Mouse (Mus musculus) ovary, postnatal 14 days (tissue): ENCODE data around the gene Rnase1.

Experiments used
- DNase-seq: peaks from one replicate; pipeline ENCODE4 v3.0.0; 2022; ENCODE audit warnings: low spot score

Gene Rnase1

DNA sequence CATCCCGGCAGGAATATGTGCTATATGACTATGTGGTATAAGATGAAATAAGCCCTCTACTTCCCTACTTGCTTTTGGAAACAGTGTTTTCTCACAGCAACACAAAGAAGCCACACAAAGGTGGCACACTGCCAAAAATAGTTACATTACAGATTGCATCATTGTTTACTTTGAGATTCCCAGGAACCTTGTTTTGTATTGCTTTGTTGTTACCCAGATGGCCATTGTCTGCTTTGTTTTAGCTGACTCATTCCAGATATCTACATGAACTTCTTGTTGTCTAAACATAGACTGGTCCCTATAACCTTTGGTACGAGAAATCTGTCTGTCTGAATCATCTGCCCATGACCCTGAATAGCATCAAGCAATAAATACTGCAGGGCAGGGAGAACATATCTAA is 6.2 kb downstream of the Rnase1 start:
- no peak for DNase-seq

DNA sequence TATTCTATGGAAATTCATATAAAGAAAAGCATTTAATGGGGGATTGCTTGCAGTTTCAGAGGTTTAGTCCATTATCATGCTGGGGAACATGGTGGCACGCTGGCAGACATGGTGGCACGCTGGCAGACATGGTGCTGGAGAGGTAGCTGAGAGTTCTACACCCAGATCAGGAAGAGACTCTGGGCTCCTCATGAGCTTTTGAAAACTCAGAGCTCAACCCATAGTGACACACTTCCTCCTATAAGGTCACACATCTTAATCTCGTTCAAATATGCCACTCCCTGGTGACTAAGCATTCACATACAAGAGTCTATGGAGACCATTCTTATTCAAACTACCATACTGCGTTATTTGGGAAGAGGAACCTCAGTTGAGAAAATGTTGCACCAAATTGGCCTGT is 14.2 kb downstream of the Rnase1 start:
- no peak for DNase-seq

DNA sequence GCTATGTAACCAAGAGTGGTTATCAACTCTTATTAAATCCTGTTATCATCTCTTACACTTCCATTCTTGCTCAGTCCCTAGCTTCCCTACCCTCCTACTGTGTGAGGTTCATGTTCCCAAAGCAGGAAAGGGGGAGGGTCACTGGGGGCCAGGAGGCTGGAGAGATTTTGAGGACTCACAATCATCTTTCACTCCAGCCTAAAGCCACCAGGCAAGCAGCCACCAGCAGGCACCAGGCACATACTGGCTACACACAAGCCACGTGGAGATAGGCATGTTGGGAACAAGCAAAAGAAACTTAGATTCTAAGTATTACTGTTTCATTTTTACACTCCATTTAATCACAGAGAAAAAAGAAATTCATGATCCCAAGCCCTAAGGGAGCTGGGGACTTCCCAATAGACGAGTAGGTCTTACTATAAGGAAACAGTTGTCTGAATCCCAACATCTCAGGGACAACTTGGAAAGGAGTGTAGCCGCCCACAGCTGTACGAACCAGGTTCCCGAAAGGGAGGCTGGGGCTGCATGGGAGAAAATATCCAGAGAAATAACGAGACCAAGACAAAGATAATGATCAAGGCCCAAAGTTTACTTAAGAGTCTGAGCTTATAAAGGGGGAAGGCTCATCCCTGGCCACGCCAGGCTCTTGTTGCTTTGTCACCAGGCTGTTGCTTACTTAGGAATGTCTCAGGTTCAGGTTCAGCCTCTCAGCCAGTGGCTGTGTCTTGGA is 15.3 kb downstream of the Rnase1 start:
- no peak for DNase-seq

DNA sequence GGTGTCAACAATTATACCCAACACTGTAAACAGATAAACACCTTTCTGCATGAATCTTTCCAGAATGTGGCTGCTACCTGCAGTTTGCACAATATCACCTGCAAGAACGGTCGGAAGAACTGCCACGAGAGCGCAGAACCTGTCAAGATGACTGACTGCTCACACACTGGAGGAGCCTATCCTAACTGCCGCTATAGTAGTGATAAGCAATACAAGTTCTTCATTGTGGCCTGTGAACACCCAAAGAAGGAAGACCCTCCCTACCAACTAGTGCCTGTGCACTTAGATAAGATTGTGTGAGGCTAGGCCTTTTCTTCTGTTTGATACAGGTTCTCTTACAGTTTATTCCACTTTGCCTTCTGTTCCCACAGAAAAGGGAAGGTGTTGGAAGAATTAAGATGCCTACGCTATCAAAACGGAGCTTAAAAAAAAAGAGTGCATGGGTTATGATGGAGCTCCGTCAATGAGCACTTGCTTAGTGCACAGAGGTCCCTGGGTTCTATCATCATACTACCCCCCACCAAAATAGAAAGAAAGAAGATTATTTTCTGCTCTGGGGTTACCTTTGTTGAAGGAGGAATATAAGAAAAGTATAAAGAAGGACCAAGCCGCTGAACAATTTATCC is 16.2 kb downstream of the Rnase1 start:
- DNase-seq, result no peak

DNA sequence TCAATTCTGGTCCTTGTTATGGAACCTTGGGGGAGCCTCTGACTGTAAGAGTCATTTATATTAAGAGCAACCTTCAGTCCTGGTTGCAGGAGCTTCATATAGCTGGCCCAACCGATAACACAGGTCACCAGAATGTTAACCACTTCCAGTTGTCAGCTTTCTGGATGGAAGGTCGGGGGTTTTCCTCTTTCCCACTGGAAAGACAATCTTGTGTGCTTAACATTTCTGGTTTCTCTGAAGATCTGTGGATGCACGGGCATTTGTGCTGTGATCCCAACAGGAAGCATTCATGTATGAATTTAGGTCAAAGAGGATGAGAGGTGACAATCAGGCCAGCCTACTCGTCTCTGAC is 17.0 kb downstream of the Rnase1 start:
- DNase-seq, result no peak

DNA sequence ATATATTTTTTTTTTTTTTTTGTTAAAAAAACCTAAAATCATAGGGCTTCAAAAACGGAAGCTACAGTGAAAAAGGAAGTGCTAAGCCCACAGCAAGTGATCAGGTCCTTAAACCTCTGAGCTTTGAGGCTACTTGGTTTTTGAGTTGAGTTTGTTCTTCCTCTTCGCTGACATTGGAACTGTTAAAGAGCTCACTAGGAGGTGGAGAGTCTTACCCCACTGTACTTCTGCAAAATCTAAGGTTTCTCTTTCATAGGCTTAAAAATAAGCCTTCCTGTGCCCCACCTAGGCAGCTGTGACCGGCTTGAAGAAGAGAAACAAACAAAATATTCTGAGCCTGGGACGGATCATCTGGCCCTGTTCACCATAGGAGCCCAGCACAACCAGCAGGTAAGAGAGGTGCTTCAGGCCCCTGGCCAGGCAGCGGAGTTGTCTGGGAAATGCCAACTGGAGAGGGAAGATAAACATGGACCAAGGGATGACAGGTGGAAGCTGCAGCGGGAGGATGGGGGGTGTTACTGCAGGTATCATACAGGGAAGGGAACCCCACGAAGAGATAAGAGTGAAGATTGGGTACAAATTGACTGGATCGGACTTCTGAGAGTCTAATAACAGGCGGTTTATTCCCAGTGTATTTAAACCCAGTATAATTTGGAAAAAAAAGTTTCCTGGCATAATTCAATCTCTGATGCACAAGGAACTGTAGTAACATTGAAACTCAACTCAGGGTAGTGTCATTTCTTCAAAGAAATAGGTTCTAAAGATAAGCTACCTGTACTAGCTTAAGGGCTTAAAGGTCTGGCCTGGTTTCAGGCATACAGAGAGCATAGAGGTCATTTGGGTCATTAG is 17.6 kb downstream of the Rnase1 start:
- DNase-seq, result no peak

DNA sequence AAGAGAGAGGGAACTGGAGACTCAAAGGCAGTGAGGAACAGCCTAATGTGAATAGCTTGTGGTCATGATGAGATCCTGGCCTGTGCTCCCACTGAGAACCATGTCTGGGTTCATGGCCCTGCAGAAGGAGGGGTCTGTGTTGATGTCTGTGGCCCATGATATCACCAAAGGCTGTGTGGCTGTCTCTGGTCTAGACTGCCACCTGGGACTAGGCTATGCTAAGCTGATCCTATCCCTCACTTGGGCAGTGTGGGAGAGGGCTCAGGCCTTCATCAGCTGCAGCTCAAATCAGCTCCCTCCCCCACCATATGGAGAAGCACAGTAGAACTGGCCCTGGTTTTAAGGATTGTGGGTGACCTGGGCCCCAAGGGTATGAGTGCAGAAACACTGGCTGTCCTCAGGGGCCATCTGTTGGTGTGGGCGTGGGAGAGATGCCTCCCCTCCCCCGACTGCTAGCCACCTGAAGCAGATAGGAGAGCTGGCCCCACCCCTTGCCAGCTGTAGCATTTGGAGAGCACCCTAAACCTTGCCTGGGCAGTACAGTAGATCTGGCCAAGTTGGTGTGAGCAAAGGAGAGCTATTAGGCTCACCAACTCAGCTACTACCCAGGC is 18.8 kb downstream of the Rnase1 start:
- no peak for DNase-seq

DNA sequence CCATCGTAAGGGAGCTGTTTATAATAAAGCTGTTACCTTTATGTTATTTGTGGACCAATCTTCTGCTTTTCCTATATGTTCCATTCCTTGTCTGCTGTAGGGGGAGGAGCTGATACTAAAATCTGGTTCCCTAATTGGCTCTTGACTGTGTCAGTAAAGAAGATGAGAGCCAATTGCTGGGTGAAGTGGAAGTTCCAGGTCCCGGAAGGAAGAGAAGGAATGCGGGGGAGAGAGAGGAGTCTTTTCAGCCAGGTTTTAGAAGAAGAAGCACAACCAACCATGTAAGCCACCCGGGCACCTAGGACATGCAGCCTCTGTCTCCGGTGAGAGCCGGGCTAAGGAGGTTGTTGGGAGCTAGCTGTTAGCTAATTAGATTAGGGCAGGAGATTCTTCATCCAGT is 20.9 kb downstream of the Rnase1 start:
- DNase-seq, result no peak

DNA sequence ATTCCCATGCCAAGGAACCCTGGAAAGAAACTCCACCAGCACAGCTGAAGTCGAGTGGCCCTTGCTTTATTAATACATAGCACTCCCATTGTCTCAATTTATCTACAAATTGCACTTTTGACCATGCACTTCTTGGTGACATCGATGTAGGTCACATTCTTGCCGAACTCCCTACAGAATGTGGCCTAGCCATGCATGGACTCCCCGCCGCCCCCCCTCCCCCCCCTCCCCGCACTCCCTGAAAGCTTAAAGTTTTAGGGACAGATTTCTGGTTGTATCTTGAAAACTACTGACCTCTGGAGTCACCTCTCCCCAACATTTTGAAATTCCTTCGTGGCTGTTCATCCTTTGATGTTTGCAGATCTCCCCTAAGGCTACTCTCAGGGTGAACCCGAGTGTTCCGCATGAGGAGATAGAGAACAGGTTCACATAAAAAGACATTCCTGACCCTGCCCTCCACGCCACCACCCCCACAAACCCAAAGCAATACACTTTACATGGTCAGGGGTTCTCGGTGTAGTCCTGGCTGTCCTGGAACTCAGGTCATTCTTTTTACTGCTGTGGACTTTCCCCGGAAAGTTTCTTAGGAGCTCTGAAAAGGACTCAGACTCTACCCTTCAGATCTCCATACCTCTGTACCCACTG is 32.5 kb downstream of the Rnase1 start, which contains the start of gene Eddm3b:
Eddm3b (plus strand) TSS at position 511 of the 645 bp plus-strand sequence.
- no peak for DNase-seq

DNA sequence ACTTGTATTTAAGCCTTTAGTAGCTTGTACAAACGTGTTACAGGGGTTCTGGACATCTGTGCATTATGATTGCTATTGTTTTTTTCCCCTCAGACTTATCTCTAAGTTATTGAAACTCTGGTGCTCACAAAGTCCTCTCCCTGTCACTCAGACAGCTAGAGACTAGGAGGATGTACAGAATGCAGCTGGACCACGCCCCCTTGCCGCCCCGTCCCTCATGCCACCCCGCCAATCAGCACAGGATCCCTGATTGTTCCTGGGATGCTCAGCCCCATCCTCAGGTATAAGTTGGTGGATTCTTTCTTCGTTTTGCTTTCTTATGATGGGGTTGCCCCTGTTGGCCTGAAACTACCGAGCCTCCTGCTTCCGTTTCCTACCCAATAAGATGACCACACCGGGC is 33.1 kb downstream of the Rnase1 start:
- DNase-seq, result no peak

DNA sequence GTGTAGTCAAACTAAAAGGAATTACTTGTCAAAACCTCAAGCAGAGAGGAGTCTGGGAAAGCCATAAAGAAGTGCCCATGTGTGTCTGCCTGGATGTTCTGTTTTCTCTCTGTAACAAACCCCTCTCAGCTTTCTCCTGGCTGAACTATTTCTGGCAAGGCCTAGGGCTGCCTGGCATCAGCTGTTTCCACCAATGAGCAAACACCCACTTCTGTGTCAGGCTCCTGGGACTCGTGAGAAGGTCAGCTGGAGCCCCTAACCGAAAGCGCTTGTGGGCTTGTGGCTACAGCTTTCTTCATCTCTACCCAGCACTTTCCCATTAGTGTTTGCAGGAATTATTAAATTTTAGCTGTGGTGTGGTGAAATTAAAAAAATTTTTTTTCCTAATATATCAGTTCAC is 34.6 kb downstream of the Rnase1 start:
- DNase-seq, result no peak

DNA sequence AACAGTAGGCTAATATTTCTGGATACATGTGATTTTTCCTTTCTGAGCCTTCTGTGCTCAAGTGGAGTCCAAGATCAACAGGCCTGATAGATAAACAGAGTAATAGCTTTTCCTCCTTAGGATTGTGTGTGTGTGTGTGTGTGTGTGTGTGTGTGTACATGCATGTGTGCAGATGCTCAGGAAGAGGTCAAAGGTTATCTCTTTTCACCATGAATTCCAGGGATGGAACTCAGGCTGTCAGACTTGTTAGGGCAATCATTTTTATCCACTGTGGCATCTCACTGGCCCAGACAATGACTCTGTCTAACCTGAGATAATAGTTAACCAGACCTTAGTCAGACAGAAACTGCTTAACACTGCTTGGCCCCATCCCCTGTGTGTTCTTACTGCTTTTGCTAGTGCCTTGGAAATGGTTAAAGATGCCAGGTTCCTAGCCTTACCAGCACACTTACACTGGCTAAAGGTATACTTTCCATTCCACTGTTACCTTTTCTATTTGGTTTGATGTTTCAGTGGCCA is 40.1 kb downstream of the Rnase1 start:
- no peak for DNase-seq

DNA sequence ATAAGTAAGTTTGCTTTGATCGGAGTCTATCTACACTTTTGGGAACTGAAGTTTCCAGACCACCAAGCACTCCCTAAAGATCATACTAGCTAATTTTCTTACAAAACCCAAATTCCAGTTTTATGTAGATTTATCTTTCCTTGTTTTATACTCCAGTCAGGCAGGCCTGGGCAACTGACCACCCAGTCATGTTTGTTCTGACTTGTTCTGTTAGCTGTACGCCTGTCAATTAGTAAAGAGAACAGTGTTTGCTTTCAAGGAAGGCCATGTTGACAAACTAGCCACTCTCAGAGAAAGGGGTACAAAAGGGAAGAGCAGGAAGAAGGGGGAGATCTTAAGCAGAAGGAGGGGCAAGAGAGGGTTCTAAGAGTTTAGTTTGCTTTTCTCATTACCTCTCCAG is 42.2 kb downstream of the Rnase1 start:
- DNase-seq, result no peak

DNA sequence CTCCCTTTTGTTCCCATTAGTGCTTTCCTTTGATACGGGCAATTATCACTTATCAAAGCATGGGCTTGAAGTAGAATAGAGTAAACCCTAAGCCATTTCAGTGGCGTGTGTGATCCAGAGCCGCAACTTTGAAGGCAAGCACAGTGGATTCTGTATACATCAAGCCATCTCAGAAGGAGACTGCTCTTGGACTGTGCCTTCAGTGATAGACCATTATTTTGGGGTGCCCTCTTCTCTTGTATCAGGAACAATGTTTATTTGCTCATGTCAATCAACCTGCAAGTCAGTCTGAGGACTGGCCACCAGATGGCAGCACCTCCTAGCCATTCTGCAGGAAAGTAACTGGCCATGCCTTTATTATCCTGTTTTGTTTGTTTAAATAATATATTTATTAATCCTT is 43.4 kb downstream of the Rnase1 start:
- DNase-seq, result peak; percentile 48

DNA sequence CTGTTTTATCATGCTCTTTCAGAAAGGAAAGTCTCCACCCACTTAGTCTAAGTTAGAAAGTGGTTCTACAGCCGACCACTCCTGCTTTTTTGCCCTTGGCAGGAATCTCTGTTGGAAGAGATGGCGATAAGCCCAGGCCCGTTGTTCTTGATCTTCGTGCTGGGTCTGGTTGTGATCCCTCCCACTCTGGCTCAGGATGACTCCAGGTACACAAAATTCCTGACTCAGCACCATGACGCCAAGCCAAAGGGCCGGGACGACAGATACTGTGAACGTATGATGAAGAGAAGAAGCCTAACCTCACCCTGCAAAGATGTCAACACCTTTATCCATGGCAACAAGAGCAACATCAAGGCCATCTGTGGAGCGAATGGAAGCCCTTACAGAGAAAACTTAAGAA is 45.3 kb downstream of the Rnase1 start:
- DNase-seq, result no peak

DNA sequence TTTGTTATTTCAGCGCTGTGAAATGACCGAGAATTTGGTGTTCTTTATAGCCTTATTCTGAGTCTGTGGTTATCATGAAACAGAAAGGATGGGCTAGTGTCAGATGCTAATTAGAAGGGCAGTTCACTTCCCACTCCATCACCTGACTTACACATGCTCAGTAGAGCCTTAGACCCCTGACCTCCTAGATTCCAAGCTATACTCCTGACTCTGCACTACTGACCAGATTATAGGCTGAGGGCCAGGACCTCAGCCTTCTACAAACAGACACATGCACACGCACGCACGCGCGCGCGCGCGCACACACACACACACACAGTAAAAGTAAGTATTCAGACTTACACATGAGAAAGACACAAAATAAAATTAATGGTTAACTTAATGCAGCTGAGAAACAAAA is 47.7 kb downstream of the Rnase1 start:
- DNase-seq, result no peak

DNA sequence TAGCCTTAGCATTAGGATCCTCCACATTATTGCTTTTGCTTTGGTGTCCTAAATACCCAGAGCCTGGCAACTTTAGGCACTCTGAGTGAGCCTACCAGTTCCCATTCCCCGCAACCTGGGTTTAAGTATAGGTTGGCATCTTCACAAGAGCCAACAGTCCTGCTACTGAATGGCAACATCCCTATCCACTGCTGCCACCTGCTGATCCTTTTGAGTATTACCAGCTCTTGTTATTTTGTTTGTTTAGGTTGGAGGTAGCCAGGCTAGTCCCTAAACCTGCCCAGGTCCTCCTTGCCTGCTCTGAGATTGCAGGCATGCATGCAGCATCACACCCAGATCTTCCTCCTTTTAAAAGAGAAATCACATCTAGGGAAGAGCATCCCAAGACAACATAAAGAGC is 48.3 kb downstream of the Rnase1 start:
- DNase-seq, result peak; percentile 81

DNA sequence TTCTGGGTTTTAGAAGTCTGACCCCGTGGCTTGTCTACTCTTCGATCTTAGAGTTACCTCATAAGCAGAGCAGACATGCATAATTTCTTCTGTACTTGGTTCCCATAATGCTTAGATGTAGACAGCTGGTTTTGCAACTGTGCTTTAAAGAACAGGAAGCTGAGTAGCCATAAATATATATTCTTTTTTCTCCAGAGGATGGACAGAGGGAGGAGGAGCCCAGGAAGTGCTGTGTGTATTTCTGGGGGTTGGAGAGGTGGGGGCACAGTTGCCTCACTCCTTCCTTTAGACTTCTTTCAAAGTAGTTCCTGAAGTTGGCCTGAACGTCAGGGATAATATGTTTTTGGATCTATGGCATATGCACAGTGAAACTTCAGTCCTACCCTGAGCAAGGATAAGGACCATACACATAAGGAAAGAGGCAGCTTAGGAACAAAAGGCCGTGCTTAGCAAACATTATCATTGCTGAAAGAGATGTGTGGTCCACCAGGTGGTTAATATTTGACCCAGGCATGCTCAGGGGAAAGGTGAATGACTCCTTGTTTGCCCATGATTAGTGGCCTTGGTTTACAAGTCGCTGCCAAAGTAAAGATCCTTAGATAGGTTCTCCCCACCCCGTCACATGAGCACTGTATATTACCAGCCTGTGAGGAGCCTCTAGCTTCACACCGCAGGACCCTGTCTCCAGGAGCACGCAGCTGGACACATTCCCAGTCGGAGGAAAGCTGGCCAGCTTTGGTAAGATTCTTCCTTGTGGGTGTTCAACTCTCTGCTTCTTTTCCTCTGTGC is 50.7 kb downstream of the Rnase1 start:
- DNase-seq, result no peak
